Mouse (Mus musculus) G1E (cell line): ENCODE measurements around the gene Gchfr. TPM values are rescaled to one million over a fixed set of nuclear protein-coding genes. Genes with fewer than 3 reads are reported as not detected.
A peak's percentile ranks its signal among the peaks of the same experiment; 100 is the strongest.

Experiments used
- ATAC-seq: 2 replicates; pipeline ENCODE4 v1.8.0; 2016; ENCODE audit warnings: mild to moderate bottlenecking; ENCODE audit not compliant: insufficient number of reproducible peaks, poor library complexity, low FRiP score, severe bottlenecking; ENCODE audit errors: extremely low read depth
- DNase-seq: peaks from one replicate; pipeline ENCODE4 v3.0.0; 2012; ENCODE audit warnings: low spot score
- H3K27me3 ChIP-seq: 2 replicates; pipeline ENCODE4 v1.6.1; 2012; ENCODE audit warnings: mild to moderate bottlenecking, low read length, inconsistent platforms; ENCODE audit not compliant: insufficient read depth
- H3K36me3 ChIP-seq: replicated peaks from 2 replicates; pipeline ENCODE3; 2012; ENCODE audit warnings: mild to moderate bottlenecking, inconsistent platforms
- H3K4me1 ChIP-seq: 2 replicates; pipeline ENCODE4 v1.6.1; 2012; ENCODE audit warnings: low read depth, low read length, inconsistent platforms, mixed read lengths; ENCODE audit not compliant: insufficient read depth
- H3K4me3 ChIP-seq: 2 replicates; pipeline ENCODE4 v1.5.1; 2012; ENCODE audit warnings: low read depth, mild to moderate bottlenecking, inconsistent platforms, low read length, moderate library complexity, mixed read lengths
- H3K9me3 ChIP-seq: replicated peaks from 2 replicates; pipeline ENCODE4 v1.6.1; 2012; ENCODE audit warnings: inconsistent platforms
- CTCF ChIP-seq: IDR thresholded peaks from 2 replicates; pipeline ENCODE4 v1.5.1; 2012; ENCODE audit warnings: low read depth, low read length, inconsistent platforms, mixed read lengths
- GATA1 ChIP-seq: IDR thresholded peaks from 2 replicates; pipeline ENCODE4 v1.6.1; 2012; ENCODE audit warnings: borderline replicate concordance, low read length, inconsistent platforms, mixed read lengths
- GATA2 ChIP-seq: IDR thresholded peaks from 2 replicates; pipeline ENCODE4 v1.6.1; 2012; ENCODE audit warnings: low read depth, low read length, inconsistent platforms, borderline replicate concordance
- POLR2AphosphoS5 ChIP-seq: IDR thresholded peaks from 2 replicates; pipeline ENCODE4 v1.6.1; 2012; ENCODE audit warnings: low read depth, low read length, inconsistent platforms; ENCODE audit not compliant: insufficient replicate concordance
- TAL1 ChIP-seq: conservative IDR thresholded peaks from 2 replicates; pipeline ENCODE4 v1.6.1; 2012; ENCODE audit warnings: low read depth, low read length, inconsistent platforms, mixed read lengths
- polyA plus RNA-seq: library from polyadenylated mRNA; stranded (reverse); fragments of >175 nt; gene quantifications from 2 replicates; pipeline ENCODE4 v1.2.3, GENCODE M21; 2012
- total RNA-seq, 2 experiments: library from RNA; stranded (forward) in 1 of 2; stranded (reverse) in 1 of 2; fragments of 200-1000 nt in 1 of 2; fragments of >200 nt in 1 of 2; fragmentation: Nextera tagmentation in 1 of 2; gene quantifications; 2 replicates each; pipeline ENCODE4 v1.2.3; 2014 to 2017

Gene Gchfr
- total and polyA plus RNA-seq, 3 experiments: 6.7 to 43.5 TPM; not detected in 1

DNA sequence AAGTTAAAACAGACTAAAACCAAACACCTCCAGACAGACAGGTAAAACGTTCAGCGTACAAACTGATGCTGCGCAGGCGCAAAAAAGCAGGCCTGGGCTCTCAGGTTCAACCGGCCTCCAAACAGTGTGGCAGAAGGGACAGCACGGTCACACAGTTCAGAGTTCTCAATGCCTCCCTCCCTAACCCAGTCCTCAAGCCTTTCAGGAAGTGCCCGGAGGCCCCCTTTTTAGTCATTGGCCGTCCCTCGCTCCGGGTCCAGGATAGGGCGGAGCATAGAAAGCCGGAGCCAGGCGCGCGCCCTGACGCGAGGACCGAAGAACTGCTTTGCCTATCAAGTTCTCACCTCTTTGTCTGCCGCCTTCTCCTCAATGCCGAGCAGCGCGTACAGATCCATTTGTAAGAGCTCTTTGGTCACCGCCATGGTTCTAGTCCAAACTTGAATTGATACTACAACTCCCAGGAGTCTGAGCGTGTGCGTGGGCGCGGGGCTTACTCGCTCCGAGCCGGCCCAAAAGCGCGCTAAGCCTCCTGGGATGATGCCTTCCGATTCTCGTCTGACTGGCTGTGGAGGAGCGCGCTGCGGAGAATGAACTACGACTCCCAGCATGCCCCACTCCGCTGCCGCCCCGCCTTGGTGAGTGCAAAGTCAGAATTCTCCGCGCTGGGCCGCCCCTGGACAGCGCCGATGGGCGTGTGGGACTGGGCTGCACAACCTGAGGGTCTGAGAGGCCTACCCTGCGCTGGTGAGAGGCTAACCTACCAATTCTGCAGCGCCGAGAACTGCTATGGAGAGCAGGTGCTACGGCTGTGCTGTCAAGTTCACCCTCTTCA lies 41.0 kb downstream of the Gchfr start, which contains the start of the genes Zfyve19 and Dnajc17:
Gene Zfyve19, plus strand, starts transcription at position 274 of the 832 bp plus-strand sequence.
Gene Dnajc17, minus strand, starts transcription at position 452 of the 832 bp plus-strand sequence.
- Histone ChIP-seq H3K4me1 (peaks cover 23% of the 10 kb centered on the region), H3K27me3 (no peaks in the 10 kb centered on the region), H3K4me3 (peak within 1 kb of the TSS; percentile 87), H3K9me3 (no peaks in the 10 kb centered on the region), H3K36me3 (peaks cover 41% of the 10 kb centered on the region)
- peak; percentile 94 for ATAC-seq
- peak; percentile 96 for DNase-seq
- no peak for TF ChIP-seq POLR2AphosphoS5
- no peak for TF ChIP-seq GATA2
- no peak for TF ChIP-seq CTCF
- no peak for TF ChIP-seq GATA1
- TF ChIP-seq TAL1: no peak

DNA sequence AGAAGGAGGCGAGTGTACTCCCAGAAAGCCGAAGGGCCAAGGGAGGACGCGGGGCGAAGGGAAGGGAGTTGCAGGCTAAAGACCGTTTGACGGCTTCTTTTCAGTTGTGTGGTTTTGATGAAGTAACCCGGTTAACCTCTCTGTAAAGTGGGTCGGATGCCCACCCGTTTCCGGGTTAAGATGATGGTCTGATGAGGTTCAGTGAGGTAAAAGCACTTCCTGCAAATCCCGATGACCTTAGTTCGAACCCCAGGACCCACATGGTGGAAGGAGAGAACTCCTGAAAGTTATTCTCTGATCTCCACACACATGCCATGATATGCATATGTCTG lies 41.6 kb downstream of the Gchfr start:
- DNase-seq: no peak

More for the DNA sequence above, 41.6 kb downstream of the Gchfr start:
- no peak for TF ChIP-seq POLR2AphosphoS5
- Histone ChIP-seq H3K4me3 (peak overlapping the region; percentile 87), H3K27me3 (no peaks in the 10 kb centered on the region), H3K4me1 (peaks cover 23% of the 10 kb centered on the region), H3K9me3 (no peaks in the 10 kb centered on the region), H3K36me3 (peaks cover 45% of the 10 kb centered on the region)
- ATAC-seq: no peak; the same call in 1 of the 2 replicates

Other genes with a start within 250 kb of the Gchfr start
- 2.5 and 4.3 TPM in 2 replicates for gene Chst14, start 241.3 kb upstream of the Gchfr start, total RNA-seq (2014; fragmentation: Nextera tagmentation)
- 1.2 and 1.3 TPM in 2 replicates for gene Chst14, start 241.3 kb upstream of the Gchfr start, total RNA-seq (2017)
- gene Chst14, start 241.3 kb upstream of the Gchfr start, polyA plus RNA-seq: 4.9 and 7.0 TPM in 2 replicates
- gene Ccdc32, start 138.4 kb upstream of the Gchfr start, total RNA-seq (2014; fragmentation: Nextera tagmentation): 18.5 and 27.3 TPM in 2 replicates
- gene Ccdc32, start 138.4 kb upstream of the Gchfr start, total RNA-seq (2017): 28.1 and 33.0 TPM in 2 replicates
- 13.7 and 20.1 TPM in 2 replicates for gene Ccdc32, start 138.4 kb upstream of the Gchfr start, polyA plus RNA-seq
- 24.8 and 26.7 TPM in 2 replicates for gene Rpusd2, start 133.0 kb upstream of the Gchfr start, total RNA-seq (2014; fragmentation: Nextera tagmentation)
- 15.4 and 18.5 TPM in 2 replicates for gene Rpusd2, start 133.0 kb upstream of the Gchfr start, total RNA-seq (2017)
- 7.6 and 8.3 TPM in 2 replicates for gene Rpusd2, start 133.0 kb upstream of the Gchfr start, polyA plus RNA-seq
- 174 and 183 TPM in 2 replicates for gene Knl1, start 120.7 kb upstream of the Gchfr start, total RNA-seq (2014; fragmentation: Nextera tagmentation)
- 75.2 and 85.0 TPM in 2 replicates for gene Knl1, start 120.7 kb upstream of the Gchfr start, total RNA-seq (2017)
- gene Knl1, start 120.7 kb upstream of the Gchfr start, polyA plus RNA-seq: 13.6 and 14.1 TPM in 2 replicates
- gene Rad51, start 55.0 kb upstream of the Gchfr start, total RNA-seq (2014; fragmentation: Nextera tagmentation): 37.2 and 55.1 TPM in 2 replicates
- gene Rad51, start 55.0 kb upstream of the Gchfr start, total RNA-seq (2017): 27.9 and 40.0 TPM in 2 replicates
- 28.8 and 40.3 TPM in 2 replicates for gene Rad51, start 55.0 kb upstream of the Gchfr start, polyA plus RNA-seq
- 69.1 and 77.4 TPM in 2 replicates for gene Rmdn3, start 10.7 kb upstream of the Gchfr start, total RNA-seq (2014; fragmentation: Nextera tagmentation)
- 95.9 and 104 TPM in 2 replicates for gene Rmdn3, start 10.7 kb upstream of the Gchfr start, total RNA-seq (2017)
- gene Rmdn3, start 10.7 kb upstream of the Gchfr start, polyA plus RNA-seq: 53.7 and 54.9 TPM in 2 replicates
- not detected in 2 replicates for gene Gm14137, start 6.7 kb downstream of the Gchfr start, total RNA-seq (2014; fragmentation: Nextera tagmentation)
- 0.06 and 0.16 TPM in 2 replicates for gene Gm14137, start 6.7 kb downstream of the Gchfr start, total RNA-seq (2017)
- gene Gm14137, start 6.7 kb downstream of the Gchfr start, polyA plus RNA-seq: 0.02 TPM in 1 of 2 replicates, not detected in the other
- 18.4 and 23.4 TPM in 2 replicates for gene Zfyve19, start 40.8 kb downstream of the Gchfr start, total RNA-seq (2014; fragmentation: Nextera tagmentation)
- 26.8 and 28.9 TPM in 2 replicates for gene Zfyve19, start 40.8 kb downstream of the Gchfr start, total RNA-seq (2017)
- 18.8 and 22.7 TPM in 2 replicates for gene Zfyve19, start 40.8 kb downstream of the Gchfr start, polyA plus RNA-seq
- gene Dnajc17, start 41.0 kb downstream of the Gchfr start, total RNA-seq (2014; fragmentation: Nextera tagmentation): 17.0 and 41.4 TPM in 2 replicates
- 16.9 and 24.9 TPM in 2 replicates for gene Dnajc17, start 41.0 kb downstream of the Gchfr start, total RNA-seq (2017)
- 32.5 TPM in 2 replicates for gene Dnajc17, start 41.0 kb downstream of the Gchfr start, polyA plus RNA-seq
- not detected in 2 replicates for gene Ppp1r14d, start 62.1 kb downstream of the Gchfr start, total RNA-seq (2014; fragmentation: Nextera tagmentation)
- gene Ppp1r14d, start 62.1 kb downstream of the Gchfr start, total RNA-seq (2017): not detected in 2 replicates
- not detected in 2 replicates for gene Ppp1r14d, start 62.1 kb downstream of the Gchfr start, polyA plus RNA-seq
- gene Spint1, start 69.6 kb downstream of the Gchfr start, total RNA-seq (2014; fragmentation: Nextera tagmentation): not detected in 2 replicates
- gene Spint1, start 69.6 kb downstream of the Gchfr start, total RNA-seq (2017): 0.55 TPM in 1 of 2 replicates, not detected in the other
- gene Spint1, start 69.6 kb downstream of the Gchfr start, polyA plus RNA-seq: not detected in 2 replicates
- gene Rhov, start 103.5 kb downstream of the Gchfr start, total RNA-seq (2014; fragmentation: Nextera tagmentation): not detected in 2 replicates
- gene Rhov, start 103.5 kb downstream of the Gchfr start, total RNA-seq (2017): 0.11 TPM in 1 of 2 replicates, not detected in the other
- not detected in 2 replicates for gene Rhov, start 103.5 kb downstream of the Gchfr start, polyA plus RNA-seq
- 9.0 and 9.6 TPM in 2 replicates for gene Vps18, start 121.0 kb downstream of the Gchfr start, total RNA-seq (2014; fragmentation: Nextera tagmentation)
- gene Vps18, start 121.0 kb downstream of the Gchfr start, total RNA-seq (2017): 19.8 and 21.2 TPM in 2 replicates
- gene Vps18, start 121.0 kb downstream of the Gchfr start, polyA plus RNA-seq: 27.3 and 33.3 TPM in 2 replicates
- 0.23 TPM in 1 of 2 replicates, not detected in the other for gene Dll4, start 158.0 kb downstream of the Gchfr start, total RNA-seq (2014; fragmentation: Nextera tagmentation)
- gene Dll4, start 158.0 kb downstream of the Gchfr start, total RNA-seq (2017): 0.33 TPM in 1 of 2 replicates, not detected in the other
- gene Dll4, start 158.0 kb downstream of the Gchfr start, polyA plus RNA-seq: 0.09 TPM in 2 replicates
- not detected in 2 replicates for gene Chac1, start 183.5 kb downstream of the Gchfr start, total RNA-seq (2014; fragmentation: Nextera tagmentation)
- gene Chac1, start 183.5 kb downstream of the Gchfr start, total RNA-seq (2017): not detected in 2 replicates
- not detected in 2 replicates for gene Chac1, start 183.5 kb downstream of the Gchfr start, polyA plus RNA-seq